Mouse (Mus musculus): ENCODE measurements at regions not wholly inside any gene's neighbourhood (a gene's known extent, or its start where the extent isn't known, plus 50 kb on each side); places are given as distances from the start of the nearest gene placed in this dataset.
"Not testable (repeated sequence)": the region's sequence is repeated elsewhere in the genome, so short reads cannot be mapped to it uniquely, and the experiment has no call there.

GRCm38 (mm10) chr7:64101679-64102078, 52.0 kb upstream of the Trpm1 start:
- Histone ChIP-seq H3K9me3 (replicated peaks; ENCODE audit: control insufficient read depth, low read length) (peaks cover 5% of the 10 kb centered on the region; the same call in 1 of the 2 replicates), H3K4me2 (ENCODE audit: low read depth, low read length) (no peak overlapping the region), H3K27ac (ENCODE audit: low read length) (no peak overlapping the region), H3K4me3 (ENCODE audit: low read length) (no peak overlapping the region), H3K4me1 (ENCODE audit: control insufficient read depth, insufficient read depth, low read length) (no peaks in the 10 kb centered on the region), H3K9ac (ENCODE audit: low read length) (no peak overlapping the region), H3K36me3 (ENCODE audit: control insufficient read depth, insufficient read depth) (no peaks in the 10 kb centered on the region), H3K27me3 (ENCODE audit: control insufficient read depth, insufficient read depth, low read length) (no peaks in the 10 kb centered on the region)
- WGBS = 84% methylated on average over 1 of the region's 1 CpGs
- ATAC-seq (replicated peaks; ENCODE audit: extremely low read depth, insufficient read depth, low FRiP score) = no peak

- Histone ChIP-seq H3K27ac (ENCODE audit: low read length) (no peak overlapping the region), H3K9ac (ENCODE audit: low read length) (no peak overlapping the region), H3K4me1 (ENCODE audit: control insufficient read depth, insufficient read depth, low read length) (no peaks in the 10 kb centered on the region), H3K27me3 (ENCODE audit: control insufficient read depth, insufficient read depth, low read length) (no peaks in the 10 kb centered on the region), H3K9me3 (replicated peaks; ENCODE audit: control insufficient read depth, low read length) (no peaks in the 10 kb centered on the region), H3K4me2 (ENCODE audit: low read depth, low read length) (no peak overlapping the region), H3K36me3 (ENCODE audit: control insufficient read depth, insufficient read depth) (no peaks in the 10 kb centered on the region), H3K4me3 (ENCODE audit: low read length) (no peak overlapping the region)
- ATAC-seq (replicated peaks; ENCODE audit: extremely low read depth, insufficient read depth, low FRiP score) = no peak
- WGBS = 86% methylated on average over 3 of the region's 3 CpGs
Measured at GRCm38 (mm10) chr7:64099606-64100005, 54.0 kb upstream of the Trpm1 start.

GRCm38 (mm10) chr7:64090067-64090466, 63.6 kb upstream of the Trpm1 start:
- WGBS = 74% methylated on average over 1 of the region's 1 CpGs

GRCm38 (mm10) chr7:64089034-64089433, 64.6 kb upstream of the Trpm1 start:
- no peaks in the 10 kb centered on the region for H3K27me3 ChIP-seq (ENCODE audit: control insufficient read depth, insufficient read depth, low read length)
- H3K4me3 ChIP-seq (ENCODE audit: low read length) = no peak overlapping the region
- H3K9ac ChIP-seq (ENCODE audit: low read length) = no peak overlapping the region
- no peak for ATAC-seq (replicated peaks; ENCODE audit: extremely low read depth, insufficient read depth, low FRiP score)
- no peaks in the 10 kb centered on the region for H3K4me1 ChIP-seq (ENCODE audit: control insufficient read depth, insufficient read depth, low read length)
- no peaks in the 10 kb centered on the region for H3K36me3 ChIP-seq (ENCODE audit: control insufficient read depth, insufficient read depth)
- no peak overlapping the region for H3K4me2 ChIP-seq (ENCODE audit: low read depth, low read length)
- no peak overlapping the region for H3K27ac ChIP-seq (ENCODE audit: low read length)
- 87% methylated on average over 5 of the region's 5 CpGs for WGBS
- H3K9me3 ChIP-seq (replicated peaks; ENCODE audit: control insufficient read depth, low read length) = no peaks in the 10 kb centered on the region

More at GRCm38 (mm10) chr7:64090067-64090466, 63.6 kb upstream of the Trpm1 start:
- no peaks in the 10 kb centered on the region for H3K36me3 ChIP-seq (ENCODE audit: control insufficient read depth, insufficient read depth)
- no peak for ATAC-seq (replicated peaks; ENCODE audit: extremely low read depth, insufficient read depth, low FRiP score)
- H3K4me1 ChIP-seq (ENCODE audit: control insufficient read depth, insufficient read depth, low read length) = no peaks in the 10 kb centered on the region
- H3K4me3 ChIP-seq (ENCODE audit: low read length) = no peak overlapping the region
- no peaks in the 10 kb centered on the region for H3K9me3 ChIP-seq (replicated peaks; ENCODE audit: control insufficient read depth, low read length)
- no peak overlapping the region for H3K9ac ChIP-seq (ENCODE audit: low read length)
- H3K4me2 ChIP-seq (ENCODE audit: low read depth, low read length) = no peak overlapping the region
- no peak overlapping the region for H3K27ac ChIP-seq (ENCODE audit: low read length)
- H3K27me3 ChIP-seq (ENCODE audit: control insufficient read depth, insufficient read depth, low read length) = no peaks in the 10 kb centered on the region

GRCm38 (mm10) chr7:64083978-64084377, 69.7 kb upstream of the Trpm1 start:
- H3K27ac ChIP-seq (ENCODE audit: low read length); H3K9ac ChIP-seq (ENCODE audit: low read length); H3K36me3 ChIP-seq (ENCODE audit: control insufficient read depth, insufficient read depth); H3K9me3 ChIP-seq (replicated peaks; ENCODE audit: control insufficient read depth, low read length); H3K4me1 ChIP-seq (ENCODE audit: control insufficient read depth, insufficient read depth, low read length); ATAC-seq (replicated peaks; ENCODE audit: extremely low read depth, insufficient read depth, low FRiP score); H3K27me3 ChIP-seq (ENCODE audit: control insufficient read depth, insufficient read depth, low read length); H3K4me2 ChIP-seq (ENCODE audit: low read depth, low read length); H3K4me3 ChIP-seq (ENCODE audit: low read length): not testable (repeated sequence)
- WGBS = 56% methylated on average over 1 of the region's 1 CpGs

GRCm38 (mm10) chr7:64082651-64083050, 71.0 kb upstream of the Trpm1 start:
- H3K36me3 ChIP-seq (ENCODE audit: control insufficient read depth, insufficient read depth) = no peaks in the 10 kb centered on the region
- H3K4me3 ChIP-seq (ENCODE audit: low read length) = no peak overlapping the region
- no peak for ATAC-seq (replicated peaks; ENCODE audit: extremely low read depth, insufficient read depth, low FRiP score)
- no peaks in the 10 kb centered on the region for H3K27me3 ChIP-seq (ENCODE audit: control insufficient read depth, insufficient read depth, low read length)
- H3K9ac ChIP-seq (ENCODE audit: low read length) = no peak overlapping the region
- H3K4me2 ChIP-seq (ENCODE audit: low read depth, low read length) = no peak overlapping the region
- WGBS = 69% methylated on average over 5 of the region's 5 CpGs
- no peak overlapping the region for H3K27ac ChIP-seq (ENCODE audit: low read length)
- H3K4me1 ChIP-seq (ENCODE audit: control insufficient read depth, insufficient read depth, low read length) = no peaks in the 10 kb centered on the region
- no peaks in the 10 kb centered on the region for H3K9me3 ChIP-seq (replicated peaks; ENCODE audit: control insufficient read depth, low read length)

- no peak for ATAC-seq (replicated peaks; ENCODE audit: extremely low read depth, insufficient read depth, low FRiP score)
- Histone ChIP-seq H3K36me3 (ENCODE audit: control insufficient read depth, insufficient read depth) (no peaks in the 10 kb centered on the region), H3K4me1 (ENCODE audit: control insufficient read depth, insufficient read depth, low read length) (no peaks in the 10 kb centered on the region), H3K27ac (ENCODE audit: low read length) (no peak overlapping the region), H3K27me3 (ENCODE audit: control insufficient read depth, insufficient read depth, low read length) (no peaks in the 10 kb centered on the region), H3K4me3 (ENCODE audit: low read length) (no peak overlapping the region), H3K4me2 (ENCODE audit: low read depth, low read length) (no peak overlapping the region), H3K9ac (ENCODE audit: low read length) (no peak overlapping the region), H3K9me3 (replicated peaks; ENCODE audit: control insufficient read depth, low read length) (no peaks in the 10 kb centered on the region)
- WGBS = 85% methylated on average over 3 of the region's 3 CpGs
Measured at GRCm38 (mm10) chr7:64082201-64082600, 71.4 kb upstream of the Trpm1 start.

- WGBS = 69% methylated on average over 2 of the region's 2 CpGs
- H3K36me3 ChIP-seq (ENCODE audit: control insufficient read depth, insufficient read depth) = no peaks in the 10 kb centered on the region
- no peaks in the 10 kb centered on the region for H3K9me3 ChIP-seq (replicated peaks; ENCODE audit: control insufficient read depth, low read length)
- H3K27ac ChIP-seq (ENCODE audit: low read length) = no peak overlapping the region
- no peak for ATAC-seq (replicated peaks; ENCODE audit: extremely low read depth, insufficient read depth, low FRiP score)
- H3K27me3 ChIP-seq (ENCODE audit: control insufficient read depth, insufficient read depth, low read length) = no peaks in the 10 kb centered on the region
- H3K4me3 ChIP-seq (ENCODE audit: low read length) = no peak overlapping the region
- no peak overlapping the region for H3K4me2 ChIP-seq (ENCODE audit: low read depth, low read length)
- no peak overlapping the region for H3K9ac ChIP-seq (ENCODE audit: low read length)
- H3K4me1 ChIP-seq (ENCODE audit: control insufficient read depth, insufficient read depth, low read length) = no peaks in the 10 kb centered on the region
Measured at GRCm38 (mm10) chr7:64081618-64082017, 72.0 kb upstream of the Trpm1 start.

GRCm38 (mm10) chr7:64081019-64081418, 72.6 kb upstream of the Trpm1 start:
- Histone ChIP-seq H3K9ac (ENCODE audit: low read length) (no peak overlapping the region), H3K27ac (ENCODE audit: low read length) (no peak overlapping the region), H3K27me3 (ENCODE audit: control insufficient read depth, insufficient read depth, low read length) (no peaks in the 10 kb centered on the region), H3K4me3 (ENCODE audit: low read length) (no peak overlapping the region), H3K4me1 (ENCODE audit: control insufficient read depth, insufficient read depth, low read length) (no peaks in the 10 kb centered on the region), H3K9me3 (replicated peaks; ENCODE audit: control insufficient read depth, low read length) (no peaks in the 10 kb centered on the region), H3K36me3 (ENCODE audit: control insufficient read depth, insufficient read depth) (no peaks in the 10 kb centered on the region), H3K4me2 (ENCODE audit: low read depth, low read length) (no peak overlapping the region)
- ATAC-seq (replicated peaks; ENCODE audit: extremely low read depth, insufficient read depth, low FRiP score) = no peak
- WGBS = 77% methylated on average over 2 of the region's 2 CpGs

- 79% methylated on average over 3 of the region's 3 CpGs for WGBS
- no peaks in the 10 kb centered on the region for H3K9me3 ChIP-seq (replicated peaks; ENCODE audit: control insufficient read depth, low read length)
- no peaks in the 10 kb centered on the region for H3K36me3 ChIP-seq (ENCODE audit: control insufficient read depth, insufficient read depth)
- no peak overlapping the region for H3K4me2 ChIP-seq (ENCODE audit: low read depth, low read length)
- H3K27me3 ChIP-seq (ENCODE audit: control insufficient read depth, insufficient read depth, low read length) = no peaks in the 10 kb centered on the region
- no peaks in the 10 kb centered on the region for H3K4me1 ChIP-seq (ENCODE audit: control insufficient read depth, insufficient read depth, low read length)
- no peak for ATAC-seq (replicated peaks; ENCODE audit: extremely low read depth, insufficient read depth, low FRiP score)
- no peak overlapping the region for H3K27ac ChIP-seq (ENCODE audit: low read length)
- H3K9ac ChIP-seq (ENCODE audit: low read length) = no peak overlapping the region
- H3K4me3 ChIP-seq (ENCODE audit: low read length) = no peak overlapping the region
Measured at GRCm38 (mm10) chr7:64079301-64079700, 74.3 kb upstream of the Trpm1 start.
